Mouse (Mus musculus) megakaryocyte, embryonic 14.5 days (primary cell): ENCODE data around the gene Slc25a24. TPM values are rescaled to one million over a fixed set of nuclear protein-coding genes. Genes with fewer than 3 reads are reported as not detected.
A peak's percentile ranks its signal among the peaks of the same experiment; 100 is the strongest.

Source experiments
- H3K27me3 ChIP-seq: replicated peaks from 2 replicates; pipeline ENCODE3; 2012; ENCODE audit warnings: inconsistent platforms
- H3K36me3 ChIP-seq: replicated peaks from 2 replicates; pipeline ENCODE3; 2012; ENCODE audit warnings: low read length, inconsistent platforms, mixed read lengths
- H3K4me1 ChIP-seq: 2 replicates; pipeline ENCODE4 v1.6.1; 2012; ENCODE audit warnings: inconsistent platforms
- H3K4me3 ChIP-seq: replicated peaks from 2 replicates; pipeline ENCODE3; 2012; ENCODE audit warnings: moderate library complexity, mild to moderate bottlenecking, inconsistent platforms
- H3K9me3 ChIP-seq: 2 replicates; pipeline ENCODE4 v1.6.1; 2012; ENCODE audit warnings: inconsistent platforms
- FLI1 ChIP-seq: IDR thresholded peaks from 2 replicates; pipeline ENCODE4 v1.6.1; 2012; ENCODE audit warnings: low read length, inconsistent platforms, mixed read lengths
- GATA1 ChIP-seq: IDR thresholded peaks from 3 replicates; pipeline ENCODE4 v1.6.1; 2012; ENCODE audit warnings: mixed read lengths, low read length, inconsistent platforms, borderline replicate concordance
- polyA plus RNA-seq: library from polyadenylated mRNA; stranded (reverse); fragments of >175 nt; gene quantifications from 2 replicates; pipeline ENCODE4 v1.2.3, GENCODE M21; 2012; ENCODE audit warnings: low replicate concordance; ENCODE audit not compliant: insufficient read depth

Slc25a24 gene
- polyA plus RNA-seq, 1 experiment, result 10.0 TPM

- Histone ChIP-seq H3K27me3 (no peaks in the 10 kb centered on the region), H3K36me3 (peaks cover 46% of the 10 kb centered on the region), H3K4me1 (peaks cover 49% of the 10 kb centered on the region), H3K9me3 (peaks cover 8% of the 10 kb centered on the region), H3K4me3 (peak overlapping the region; percentile 79)
- TF ChIP-seq FLI1 (no peak), GATA1 (no peak)
Measured at GRCm38 (mm10) chr3:109125531-109125930, 2.6 kb downstream of the Slc25a24 start.

GRCm38 (mm10) chr3:109129768-109130167 is 6.8 kb downstream of the Slc25a24 start:
- Histone ChIP-seq H3K9me3 (peaks cover 15% of the 10 kb centered on the region), H3K4me1 (peaks cover 28% of the 10 kb centered on the region), H3K27me3 (no peaks in the 10 kb centered on the region), H3K4me3 (no peak overlapping the region), H3K36me3 (peaks cover 83% of the 10 kb centered on the region)
- TF ChIP-seq FLI1 (no peak), GATA1 (no peak)

- Histone ChIP-seq H3K4me3 (no peak overlapping the region), H3K4me1 (peaks cover 17% of the 10 kb centered on the region), H3K27me3 (no peaks in the 10 kb centered on the region), H3K36me3 (peaks cover 80% of the 10 kb centered on the region), H3K9me3 (0 out of 2 replicates have a peak, but pooled peaks cover 7% of the 10 kb centered on the region)
- TF ChIP-seq FLI1 (no peak), GATA1 (no peak)
Measured at GRCm38 (mm10) chr3:109132966-109133365, 10.0 kb downstream of the Slc25a24 start.

DNA sequence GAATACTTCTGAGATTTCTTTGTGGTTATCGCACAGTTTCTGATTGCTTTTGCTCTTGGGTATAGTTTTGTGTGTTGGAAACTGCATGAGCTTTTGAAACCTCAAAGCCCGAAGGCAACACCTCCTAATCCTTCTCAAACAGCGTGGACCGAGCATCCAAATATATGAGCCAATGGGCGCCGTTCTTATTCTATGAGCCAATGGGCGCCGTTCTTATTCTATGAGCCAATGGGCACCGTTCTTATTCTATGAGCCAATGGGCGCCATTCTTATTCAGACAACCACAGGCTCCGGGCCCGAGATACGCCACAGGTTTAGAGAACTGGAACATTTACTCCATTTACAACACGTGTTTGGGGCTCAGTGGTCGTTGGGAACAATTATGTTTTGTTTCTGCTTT is 11.1 kb downstream of the Slc25a24 start:
- no peaks in the 10 kb centered on the region for H3K27me3 ChIP-seq
- 0 out of 2 replicates have a peak, but pooled peaks cover 7% of the 10 kb centered on the region for H3K9me3 ChIP-seq
- peaks cover 17% of the 10 kb centered on the region for H3K4me1 ChIP-seq
- peaks cover 69% of the 10 kb centered on the region for H3K36me3 ChIP-seq
- no peak overlapping the region for H3K4me3 ChIP-seq
- no peak for TF ChIP-seq GATA1
- no peak for TF ChIP-seq FLI1

DNA sequence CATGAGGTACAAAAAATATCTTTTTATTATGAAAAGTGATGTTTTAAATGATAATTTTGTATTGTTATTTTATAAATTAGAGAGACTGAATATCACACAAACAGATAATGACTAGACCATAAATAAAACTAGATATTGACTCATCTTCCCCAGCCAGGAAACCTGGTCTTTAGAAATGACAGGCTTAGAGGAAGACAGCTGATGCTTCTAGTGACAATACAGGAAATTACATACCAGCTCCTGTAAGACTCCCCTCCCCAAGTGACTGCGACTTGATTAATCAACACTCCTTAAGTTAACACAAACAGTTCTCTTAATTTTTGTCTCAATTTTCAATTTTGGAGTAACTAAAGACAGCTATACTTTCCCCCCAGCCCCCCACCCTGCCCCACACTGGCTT is 12.4 kb downstream of the Slc25a24 start:
- Histone ChIP-seq H3K27me3 (no peaks in the 10 kb centered on the region), H3K4me1 (peaks cover 12% of the 10 kb centered on the region; the same call in 1 of the 2 replicates), H3K36me3 (peaks cover 57% of the 10 kb centered on the region), H3K4me3 (no peak overlapping the region), H3K9me3 (0 out of 2 replicates have a peak, but pooled peaks cover 7% of the 10 kb centered on the region)
- TF ChIP-seq GATA1, result no peak
- no peak for TF ChIP-seq FLI1

GRCm38 (mm10) chr3:109152561-109152960 is 29.6 kb downstream of the Slc25a24 start:
- Histone ChIP-seq H3K36me3 (peaks cover 63% of the 10 kb centered on the region), H3K4me1 (0 out of 2 replicates have a peak, but pooled peaks cover 3% of the 10 kb centered on the region), H3K27me3 (no peaks in the 10 kb centered on the region), H3K9me3 (no peaks in the 10 kb centered on the region), H3K4me3 (no peak overlapping the region)
- TF ChIP-seq FLI1 (no peak), GATA1 (no peak)

DNA sequence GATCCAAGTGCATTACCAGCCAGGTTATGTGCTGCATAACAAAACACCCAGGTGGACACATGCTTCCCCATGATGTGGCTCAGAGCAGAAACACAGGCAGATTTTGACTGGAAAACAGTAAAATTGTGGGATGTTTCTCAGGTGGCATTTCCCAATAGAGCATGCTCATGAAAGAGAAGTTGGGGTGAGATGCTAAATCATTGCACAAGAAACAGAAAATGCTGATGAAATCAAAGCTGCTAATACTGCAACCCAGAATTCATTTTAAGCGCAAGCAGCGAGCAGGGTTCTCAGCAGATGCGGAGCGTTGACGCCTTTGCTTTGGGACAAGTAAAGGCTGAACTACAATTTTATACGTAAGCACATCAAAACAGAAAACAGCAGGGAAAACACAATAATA is 30.5 kb downstream of the Slc25a24 start:
- 0 out of 2 replicates have a peak, but pooled peaks cover 3% of the 10 kb centered on the region for H3K4me1 ChIP-seq
- TF ChIP-seq GATA1 (no peak), FLI1 (no peak)
- no peaks in the 10 kb centered on the region for H3K27me3 ChIP-seq
- no peak overlapping the region for H3K4me3 ChIP-seq
- peaks cover 64% of the 10 kb centered on the region for H3K36me3 ChIP-seq
- no peaks in the 10 kb centered on the region for H3K9me3 ChIP-seq

DNA sequence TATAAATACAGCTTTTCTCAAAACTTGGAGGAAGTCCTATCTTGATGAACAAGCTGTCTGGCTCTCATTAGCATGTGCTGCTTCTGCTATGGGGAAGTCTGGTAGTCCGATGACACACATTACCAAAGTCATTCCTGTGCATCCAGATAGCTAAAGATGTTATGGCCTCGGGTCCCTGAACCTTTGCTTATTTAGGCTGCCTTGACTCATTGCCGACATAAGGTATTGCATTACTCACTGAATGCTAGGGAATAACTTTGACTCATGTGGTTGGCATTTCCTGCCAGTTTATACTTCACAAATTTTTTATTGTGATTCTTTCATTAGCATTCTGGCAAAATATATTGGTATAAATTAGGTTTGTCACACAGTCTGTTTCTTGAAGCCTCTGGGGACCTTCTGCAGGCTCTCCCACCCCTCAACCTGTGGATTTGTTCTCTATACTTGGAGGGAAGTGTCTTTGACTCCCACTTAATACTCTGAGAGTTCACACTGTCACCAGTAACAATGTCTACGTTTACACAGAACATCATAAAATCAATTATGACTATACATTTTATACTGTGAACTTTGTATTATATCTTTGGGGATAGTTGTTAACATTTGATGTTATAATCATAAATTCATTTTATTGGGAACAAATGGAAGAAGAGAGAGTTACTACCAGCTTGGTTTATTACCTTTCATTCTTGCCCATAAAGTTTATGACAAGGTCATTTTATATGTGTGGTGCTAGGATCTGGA is 33.1 kb downstream of the Slc25a24 start:
- Histone ChIP-seq H3K4me1 (0 out of 2 replicates have a peak, but pooled peaks cover 3% of the 10 kb centered on the region), H3K4me3 (no peak overlapping the region), H3K27me3 (no peaks in the 10 kb centered on the region), H3K9me3 (no peaks in the 10 kb centered on the region), H3K36me3 (peaks cover 71% of the 10 kb centered on the region)
- no peak for TF ChIP-seq FLI1
- TF ChIP-seq GATA1, result no peak

GRCm38 (mm10) chr3:109157481-109157880 is 34.5 kb downstream of the Slc25a24 start:
- TF ChIP-seq FLI1, result no peak
- no peak for TF ChIP-seq GATA1
- 0 out of 2 replicates have a peak, but pooled peaks cover 3% of the 10 kb centered on the region for H3K4me1 ChIP-seq
- H3K36me3 ChIP-seq, result peaks cover 79% of the 10 kb centered on the region
- H3K27me3 ChIP-seq, result no peaks in the 10 kb centered on the region
- H3K9me3 ChIP-seq, result no peaks in the 10 kb centered on the region
- no peak overlapping the region for H3K4me3 ChIP-seq

- H3K4me3 ChIP-seq, result no peak overlapping the region
- H3K36me3 ChIP-seq, result peaks cover 87% of the 10 kb centered on the region
- no peaks in the 10 kb centered on the region for H3K9me3 ChIP-seq
- no peak for TF ChIP-seq FLI1
- no peak for TF ChIP-seq GATA1
- peaks cover 35% of the 10 kb centered on the region for H3K4me1 ChIP-seq
- H3K27me3 ChIP-seq, result peaks cover 3% of the 10 kb centered on the region
Measured at GRCm38 (mm10) chr3:109164088-109164487, 41.1 kb downstream of the Slc25a24 start.
